Mouse (Mus musculus) bone marrow macrophage, adult 2 months (primary cell): Measurements from ENCODE around the gene Mepe.

Experiments used
- CTCF ChIP-seq: IDR thresholded peaks from 2 replicates; pipeline ENCODE4 v1.5.1; 2012; ENCODE audit warnings: low read depth, mild to moderate bottlenecking, low read length, moderate library complexity
- POLR2A ChIP-seq: IDR thresholded peaks from 2 replicates; pipeline ENCODE4 v1.6.1; 2012; ENCODE audit warnings: mild to moderate bottlenecking, low read depth, low read length, borderline replicate concordance

DNA sequence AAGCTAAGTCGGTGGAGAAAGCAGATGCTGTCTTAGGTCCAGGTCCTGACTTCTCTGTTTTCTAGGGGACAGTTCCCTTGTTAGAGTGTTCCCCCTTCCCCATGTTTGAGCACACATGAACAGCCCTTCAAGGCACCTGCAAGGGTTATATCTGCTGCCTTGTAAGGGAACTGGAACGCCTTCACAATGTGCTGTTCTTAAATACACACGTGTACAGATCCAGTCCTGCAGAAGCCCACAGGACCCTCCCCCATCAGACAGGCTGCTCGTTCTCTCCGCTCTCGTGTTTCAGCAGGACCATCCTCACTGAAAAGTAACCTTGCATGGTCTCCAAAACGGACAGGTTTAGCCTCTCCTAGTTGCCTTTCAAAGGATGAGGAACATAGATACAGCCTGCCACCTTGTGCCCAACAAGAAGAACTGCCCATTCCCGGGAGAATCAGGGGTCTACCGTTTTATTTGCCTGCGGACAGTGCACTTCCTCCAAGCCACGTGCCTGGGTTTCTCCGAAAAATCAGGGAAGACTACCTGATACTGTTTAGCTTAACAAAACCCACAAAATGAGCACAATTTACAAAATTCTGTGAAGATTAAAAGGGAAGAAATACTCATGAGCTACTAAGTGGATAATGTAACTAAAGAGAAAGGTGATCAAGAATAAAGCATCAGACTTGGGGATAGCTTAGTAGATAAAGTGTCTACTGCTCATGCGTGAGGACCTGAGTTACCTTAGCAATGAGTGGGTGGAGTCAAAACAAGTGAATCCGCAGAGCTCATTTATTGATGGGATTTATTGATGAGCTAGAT is 14.8 kb downstream of the Mepe start:
- peak; percentile 73 for TF ChIP-seq CTCF
- no peak for TF ChIP-seq POLR2A
